Mouse (Mus musculus): ENCODE results near the gene Copz1.

GRCm38 (mm10) chr15:103323455-103324247, 51.1 kb downstream of the Copz1 start:
- TF ChIP-seq CTCF (IDR thresholded peaks at IDR 0.05; ENCODE audit: low read depth) (peak; percentile 99), EP300 (IDR thresholded peaks at IDR 0.05; ENCODE audit: low read depth) (no peak)
